Mouse (Mus musculus) forebrain, embryonic 14.5 days (tissue): ENCODE measurements around the gene Notch1. TPM values are rescaled to one million over a fixed set of nuclear protein-coding genes. Genes with fewer than 3 reads are reported as not detected.

ENCODE experiments used
- ATAC-seq: fragments of 200-750 bp; cut with Nextera tagmentation; 2 replicates; pipeline ENCODE4 v1.8.0; 2017; ENCODE audit warnings: mild to moderate bottlenecking, moderate library complexity
- DNase-seq: peaks from one replicate; pipeline ENCODE4 v3.0.0-alpha.2; 2015; ENCODE audit warnings: low spot score
- H3K27ac ChIP-seq: fragments of 300-500 bp; sonication (generic); 2 replicates; pipeline ENCODE4 v1.5.1; 2014; ENCODE audit warnings: low read depth, mild to moderate bottlenecking, control low read depth, low read length, moderate library complexity
- H3K27me3 ChIP-seq: fragments of 300-500 bp; sonication (generic); replicated peaks from 2 replicates; pipeline ENCODE4 v1.6.1; 2014; ENCODE audit warnings: low read length, control low read depth, mixed read lengths; ENCODE audit not compliant: control insufficient read depth, insufficient read depth
- H3K36me3 ChIP-seq: fragments of 300-500 bp; sonication (generic); 2 replicates; pipeline ENCODE4 v1.6.1; 2014; ENCODE audit warnings: low read length, control low read depth; ENCODE audit not compliant: control insufficient read depth, insufficient read depth
- H3K4me1 ChIP-seq: fragments of 300-500 bp; sonication (generic); 2 replicates; pipeline ENCODE4 v1.6.1; 2014; ENCODE audit warnings: antibody characterized with exemption, low read length, control low read depth; ENCODE audit not compliant: control insufficient read depth, insufficient read depth
- H3K4me2 ChIP-seq: fragments of 300-500 bp; sonication (generic); 2 replicates; pipeline ENCODE4 v1.6.1; 2014; ENCODE audit warnings: mild to moderate bottlenecking, control low read depth, low read length
- H3K4me3 ChIP-seq: fragments of 300-500 bp; sonication (generic); 2 replicates; pipeline ENCODE4 v1.5.1; 2014; ENCODE audit warnings: low read depth, low read length, control low read depth
- H3K9ac ChIP-seq: fragments of 300-500 bp; sonication (generic); 2 replicates; pipeline ENCODE4 v1.6.1; 2014; ENCODE audit warnings: mild to moderate bottlenecking, low read length, control low read depth, moderate library complexity
- H3K9me3 ChIP-seq: fragments of 300-500 bp; sonication (generic); replicated peaks from 2 replicates; pipeline ENCODE4 v1.6.1; 2016; ENCODE audit warnings: low read length, control low read depth, mixed read lengths; ENCODE audit not compliant: control insufficient read depth
- WGBS: fragments of 180-500 bp; shearing (Covaris S2); extraction: QIAGEN DNeasy Blood & Tissue Kit; methylation state at CpG from one replicate; pipeline ENCODE4 v1.1.7; 2014; 5-methylcytosine and 5-hydroxymethylcytosine counted together
- polyA plus RNA-seq: library from polyadenylated mRNA; unstranded; fragments of >200 nt; fragmentation: Nextera tagmentation; extraction: Ambion mirVana; gene quantifications from 2 replicates; pipeline ENCODE4 v1.2.1, GENCODE M21; 2014

Notch1 gene
- polyA plus RNA-seq, 1 experiment from 2014 or later, result 32.3 TPM

DNA sequence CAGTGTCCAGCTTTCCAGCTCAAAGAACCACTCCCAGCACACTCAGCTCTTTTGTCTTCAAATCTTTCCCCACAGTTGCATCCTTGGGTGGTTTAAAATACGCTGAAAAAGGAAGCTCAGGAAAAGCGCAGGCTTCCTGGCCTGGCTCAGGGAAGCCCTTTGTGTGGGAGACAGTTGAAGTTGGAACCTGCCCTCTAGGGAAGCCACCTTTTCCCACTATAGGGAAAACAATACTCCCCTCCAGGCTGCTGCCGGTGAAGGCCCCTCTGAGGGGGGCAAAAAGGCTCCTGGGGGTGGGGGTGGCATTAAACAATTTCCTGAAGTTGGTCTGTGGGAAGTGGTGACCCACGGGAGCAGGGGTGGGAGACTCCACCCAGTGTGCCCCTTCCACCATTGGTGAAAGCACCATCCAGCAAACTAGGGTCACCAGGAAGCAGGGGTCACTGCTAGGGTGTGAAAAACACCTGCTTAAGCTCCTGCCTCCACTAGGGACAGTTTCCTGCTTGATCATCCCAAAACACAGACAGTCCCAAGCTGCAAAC, 25.6 kb downstream of the Notch1 start:
- Histone ChIP-seq H3K36me3 (0 out of 2 replicates have a peak, but pooled peaks cover 6% of the 10 kb centered on the region), H3K9ac (peak overlapping the region; percentile 38), H3K27ac (peak overlapping the region; percentile 98), H3K27me3 (no peaks in the 10 kb centered on the region), H3K4me3 (no peak overlapping the region), H3K4me2 (peak overlapping the region; percentile 23; the same call in 1 of the 2 replicates), H3K4me1 (peaks cover 95% of the 10 kb centered on the region), H3K9me3 (no peaks in the 10 kb centered on the region)
- WGBS, result 11% methylated on average over 4 of the region's 4 CpGs
- DNase-seq (no peak), ATAC-seq (no peak)

DNA sequence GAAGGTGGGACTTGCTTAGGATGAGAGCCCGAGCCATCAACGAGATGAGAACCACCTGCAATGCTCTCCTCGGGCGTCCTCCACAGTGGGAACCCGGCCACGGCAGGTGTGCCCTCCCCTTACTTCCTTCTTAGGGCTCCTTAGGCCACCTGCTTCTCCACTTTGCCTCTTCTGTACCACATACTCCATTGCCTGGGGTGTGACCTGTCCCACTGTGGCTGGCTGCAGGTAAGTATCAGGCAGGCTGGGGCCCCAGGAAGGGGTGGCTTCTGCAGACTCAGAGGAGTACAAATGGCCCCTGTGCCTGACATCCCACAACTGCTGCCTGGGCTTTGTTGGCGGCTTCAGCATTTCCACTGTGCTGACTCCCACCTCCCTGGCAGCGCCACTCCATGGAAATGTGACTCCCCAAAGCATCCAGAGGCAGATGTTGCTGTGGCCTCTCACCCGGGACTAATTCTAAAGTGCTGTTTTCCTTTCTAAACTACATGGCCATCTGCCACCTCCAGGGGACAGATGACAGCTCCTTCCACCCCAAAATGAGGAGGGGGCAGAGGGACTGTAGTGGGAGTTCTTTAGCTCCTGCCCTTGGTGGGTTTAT, 27.8 kb downstream of the Notch1 start:
- Histone ChIP-seq H3K4me1 (peaks cover 94% of the 10 kb centered on the region), H3K4me3 (no peak overlapping the region), H3K9ac (peak overlapping the region; percentile 58; the same call in 1 of the 2 replicates), H3K36me3 (peaks cover 12% of the 10 kb centered on the region), H3K27me3 (no peaks in the 10 kb centered on the region), H3K27ac (peak overlapping the region; percentile 98), H3K9me3 (no peaks in the 10 kb centered on the region), H3K4me2 (peak overlapping the region; percentile 45)
- peak; percentile 68 for DNase-seq
- no peak for ATAC-seq
- WGBS, result 46% methylated on average over 9 of the region's 9 CpGs

DNA sequence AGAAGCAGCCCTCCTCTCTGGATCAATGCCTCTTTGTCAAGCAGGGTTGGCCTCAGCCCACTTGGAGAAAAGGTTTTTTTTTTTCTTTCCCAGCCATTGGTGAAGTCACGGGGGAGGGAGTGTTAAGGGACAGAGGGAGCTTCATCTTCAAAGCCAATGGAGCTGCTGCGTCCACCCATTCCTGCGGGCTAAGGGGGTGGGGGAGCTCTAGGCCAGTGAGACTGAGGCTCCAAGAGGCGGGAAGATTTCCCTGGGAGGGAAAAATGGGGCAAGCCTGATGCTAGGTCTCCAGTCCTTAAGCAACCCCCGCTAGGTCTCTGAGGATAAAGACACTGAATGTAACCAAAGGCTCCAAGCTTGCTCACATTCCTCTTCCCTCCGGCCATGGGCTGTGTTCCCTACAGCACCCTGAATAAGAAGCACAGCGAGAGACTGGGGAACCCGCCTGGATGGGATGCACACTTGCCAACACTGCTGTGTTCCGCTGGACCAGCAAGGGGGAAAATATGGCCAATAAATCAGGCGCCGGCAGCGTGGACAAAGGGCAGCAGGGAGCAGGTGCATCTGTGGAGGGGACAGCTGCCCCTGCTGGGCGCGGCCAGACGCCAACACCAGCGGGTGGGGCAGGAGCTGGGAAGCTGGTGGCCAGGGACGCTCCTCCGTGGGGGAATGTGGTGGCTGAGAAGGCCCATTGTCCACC, 29.0 kb downstream of the Notch1 start:
- peaks cover 90% of the 10 kb centered on the region for H3K4me1 ChIP-seq
- H3K27ac ChIP-seq, result peak overlapping the region; percentile 98
- H3K27me3 ChIP-seq, result no peaks in the 10 kb centered on the region
- peak overlapping the region; percentile 58 for H3K9ac ChIP-seq
- H3K9me3 ChIP-seq, result no peaks in the 10 kb centered on the region
- H3K4me2 ChIP-seq, result peak overlapping the region; percentile 45
- peaks cover 24% of the 10 kb centered on the region for H3K36me3 ChIP-seq
- ATAC-seq, result peak; percentile 19
- 4% methylated on average over 18 of the region's 18 CpGs for WGBS
- peak; percentile 90 for DNase-seq
- no peak overlapping the region for H3K4me3 ChIP-seq

- no peak overlapping the region for H3K4me3 ChIP-seq
Observed at GRCm38 (mm10) chr2:26486835-26487321, 29.6 kb downstream of the Notch1 start.

DNA sequence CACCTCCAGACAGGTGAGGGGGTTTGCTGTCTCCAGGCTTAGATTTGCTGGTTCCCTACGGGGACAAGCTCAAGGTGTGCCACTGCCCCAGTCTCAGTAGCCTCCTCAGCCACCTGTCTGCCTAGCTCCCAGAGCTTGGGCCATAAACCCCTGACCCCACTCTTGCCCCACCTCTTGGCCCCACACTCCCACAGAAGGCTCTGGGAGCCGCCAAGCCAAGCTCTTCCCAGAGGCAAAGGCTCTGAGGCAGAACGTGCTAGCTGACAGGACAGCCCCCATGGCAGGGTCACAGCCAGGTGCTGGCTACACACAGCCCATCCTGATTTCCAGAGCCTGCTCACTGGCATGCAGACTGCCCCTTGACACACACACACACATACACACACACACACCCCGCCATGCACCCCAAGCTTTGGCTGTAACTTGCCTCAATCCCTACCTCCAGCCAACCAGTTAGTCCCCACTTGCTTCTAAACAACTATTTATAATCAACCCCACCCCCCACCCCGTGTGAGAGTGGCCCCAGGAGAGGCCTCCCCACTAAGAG, 30.1 kb downstream of the Notch1 start:
- no peak for ATAC-seq
- H3K27me3 ChIP-seq, result no peaks in the 10 kb centered on the region
- H3K36me3 ChIP-seq, result peaks cover 35% of the 10 kb centered on the region
- WGBS, result 8% methylated on average over 5 of the region's 5 CpGs
- peak overlapping the region; percentile 58 for H3K9ac ChIP-seq
- peak overlapping the region; percentile 98 for H3K27ac ChIP-seq
- H3K4me1 ChIP-seq, result peaks cover 81% of the 10 kb centered on the region
- H3K4me2 ChIP-seq, result peak overlapping the region; percentile 45
- no peaks in the 10 kb centered on the region for H3K9me3 ChIP-seq
- H3K4me3 ChIP-seq, result 0 out of 2 replicates have a peak overlapping the region, but pooled peaks have one; percentile 4
- no peak for DNase-seq

More at GRCm38 (mm10) chr2:26486835-26487321, 29.6 kb downstream of the Notch1 start:
- Histone ChIP-seq H3K9ac (peak overlapping the region; percentile 58), H3K27me3 (no peaks in the 10 kb centered on the region), H3K27ac (peak overlapping the region; percentile 98), H3K4me1 (peaks cover 84% of the 10 kb centered on the region), H3K36me3 (peaks cover 30% of the 10 kb centered on the region), H3K9me3 (no peaks in the 10 kb centered on the region), H3K4me2 (peak overlapping the region; percentile 45)
- 2% methylated on average over 3 of the region's 3 CpGs for WGBS
- ATAC-seq, result peak; percentile 21; the same call in 1 of the 2 replicates
- DNase-seq, result peak; percentile 57

- peak; percentile 82 for ATAC-seq
- Histone ChIP-seq H3K27ac (peak overlapping the region; percentile 98), H3K9me3 (no peaks in the 10 kb centered on the region), H3K27me3 (no peaks in the 10 kb centered on the region), H3K9ac (peak overlapping the region; percentile 58), H3K4me1 (peaks cover 75% of the 10 kb centered on the region), H3K4me2 (peak overlapping the region; percentile 45), H3K36me3 (peaks cover 41% of the 10 kb centered on the region), H3K4me3 (no peak overlapping the region)
- 6% methylated on average over 7 of the region's 7 CpGs for WGBS
- peak; percentile 94 for DNase-seq
Observed at GRCm38 (mm10) chr2:26485710-26486109, 30.8 kb downstream of the Notch1 start.

DNA sequence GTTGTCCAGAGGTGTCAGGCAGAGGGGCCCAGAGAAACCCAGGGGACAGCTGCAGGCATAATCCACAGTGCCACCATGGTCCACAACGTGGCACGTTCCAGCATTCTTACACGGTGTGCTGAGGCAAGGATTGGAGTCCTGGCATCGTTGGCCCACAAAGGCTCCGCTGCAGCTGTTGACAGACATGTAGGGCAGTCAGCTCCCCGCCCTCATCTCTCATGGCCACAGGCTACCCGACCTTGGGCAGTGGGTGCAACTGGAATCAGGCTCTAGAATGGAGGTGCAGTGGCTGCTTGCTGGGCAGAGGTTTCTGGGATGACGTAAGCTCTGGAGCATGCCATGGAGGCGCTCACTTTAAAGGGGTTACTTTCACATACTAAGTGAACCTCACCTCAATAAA, 31.2 kb downstream of the Notch1 start:
- WGBS, result 12% methylated on average over 9 of the region's 9 CpGs
- H3K27ac ChIP-seq, result peak overlapping the region; percentile 98
- ATAC-seq, result peak; percentile 58
- peak overlapping the region; percentile 50 for H3K9ac ChIP-seq
- no peak for DNase-seq
- H3K4me1 ChIP-seq, result peaks cover 71% of the 10 kb centered on the region
- H3K4me3 ChIP-seq, result no peak overlapping the region
- no peaks in the 10 kb centered on the region for H3K9me3 ChIP-seq
- peak overlapping the region; percentile 45 for H3K4me2 ChIP-seq
- H3K27me3 ChIP-seq, result no peaks in the 10 kb centered on the region
- peaks cover 46% of the 10 kb centered on the region for H3K36me3 ChIP-seq

DNA sequence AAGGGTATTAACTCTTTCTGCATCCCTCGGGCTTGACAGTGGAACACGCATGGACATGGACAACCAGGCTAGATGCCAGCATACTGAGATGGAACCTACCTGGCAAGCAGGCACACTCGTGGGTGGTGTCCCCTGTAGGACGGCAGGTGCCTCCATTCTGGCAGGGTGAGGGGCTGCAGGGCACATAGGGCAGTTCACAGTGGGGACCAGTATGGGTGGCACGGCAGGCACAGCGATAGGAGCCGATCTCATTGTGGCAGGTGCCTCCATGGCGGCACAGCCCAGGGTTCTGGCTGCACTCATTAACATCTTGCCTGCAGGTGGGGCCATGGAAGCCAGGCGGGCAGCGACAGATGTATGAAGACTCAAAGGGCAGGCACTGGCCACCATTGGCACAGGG, 32.3 kb downstream of the Notch1 start:
- DNase-seq (no peak), ATAC-seq (no peak)
- Histone ChIP-seq H3K4me3 (no peak overlapping the region), H3K4me2 (peak overlapping the region; percentile 45; the same call in 1 of the 2 replicates), H3K4me1 (peaks cover 59% of the 10 kb centered on the region), H3K9me3 (no peaks in the 10 kb centered on the region), H3K27ac (peak overlapping the region; percentile 98), H3K36me3 (peaks cover 57% of the 10 kb centered on the region), H3K27me3 (no peaks in the 10 kb centered on the region), H3K9ac (no peak overlapping the region; the same call in 1 of the 2 replicates)
- 79% methylated on average over 10 of the region's 10 CpGs for WGBS
